Mouse (Mus musculus): ENCODE measurements around the gene Tln1.
A peak's percentile ranks its signal among the peaks of the same experiment; 100 is the strongest.
"Not testable (repeated sequence)": the region's sequence is repeated elsewhere in the genome, so short reads cannot be mapped to it uniquely, and the experiment has no call there.

Gene Tln1

GRCm38 (mm10) chr4:43578376-43579204, 16.1 kb upstream of the Tln1 start, which contains the start of the genes Rgp1 and Gba2:
TSS of gene Rgp1 (plus strand) at chr4:43578715.
TSS of gene Gba2 (minus strand) at chr4:43578873.
- peak; percentile 95 for DNase-seq

GRCm38 (mm10) chr4:43577237-43577881, 14.9 kb upstream of the Tln1 start:
- DNase-seq: no peak

- no peak for DNase-seq
Observed at GRCm38 (mm10) chr4:43575356-43575755, 12.9 kb upstream of the Tln1 start.

- DNase-seq: no peak
Observed at GRCm38 (mm10) chr4:43573561-43573960, 11.1 kb upstream of the Tln1 start.

GRCm38 (mm10) chr4:43571395-43572045, 9.0 kb upstream of the Tln1 start:
- no peak for DNase-seq

- DNase-seq: no peak
Observed at GRCm38 (mm10) chr4:43567140-43567539, 4.6 kb upstream of the Tln1 start.

GRCm38 (mm10) chr4:43564231-43564630, 1.7 kb upstream of the Tln1 start:
- DNase-seq: no peak

- DNase-seq: no peak
Observed at GRCm38 (mm10) chr4:43563601-43563875, 1.0 kb upstream of the Tln1 start.

GRCm38 (mm10) chr4:43562769-43563600, 494 bp upstream of the Tln1 start:
- DNase-seq: no peak

- no peak for DNase-seq
Observed at GRCm38 (mm10) chr4:43561436-43561996, 975 bp downstream of the Tln1 start.

- no peak for DNase-seq
Observed at GRCm38 (mm10) chr4:43560976-43561375, 1.5 kb downstream of the Tln1 start.

- DNase-seq: peak; percentile 74
Observed at GRCm38 (mm10) chr4:43560243-43560611, 2.3 kb downstream of the Tln1 start.

GRCm38 (mm10) chr4:43559519-43560242, 2.8 kb downstream of the Tln1 start:
- DNase-seq: no peak

GRCm38 (mm10) chr4:43558631-43559356, 3.7 kb downstream of the Tln1 start:
- peak; percentile 89 for DNase-seq

GRCm38 (mm10) chr4:43558028-43558630, 4.4 kb downstream of the Tln1 start:
- peak; percentile 84 for DNase-seq

- no peak for DNase-seq
Observed at GRCm38 (mm10) chr4:43555926-43556325, 6.6 kb downstream of the Tln1 start.

- DNase-seq: no peak
Observed at GRCm38 (mm10) chr4:43553891-43554290, 8.6 kb downstream of the Tln1 start.

- DNase-seq: no peak
Observed at GRCm38 (mm10) chr4:43552437-43552836, 10.1 kb downstream of the Tln1 start.

GRCm38 (mm10) chr4:43551854-43552253, 10.6 kb downstream of the Tln1 start:
- not testable (repeated sequence) for DNase-seq

GRCm38 (mm10) chr4:43549055-43549454, 13.4 kb downstream of the Tln1 start:
- no peak for DNase-seq

GRCm38 (mm10) chr4:43547160-43547559, 15.3 kb downstream of the Tln1 start:
- no peak for DNase-seq
